Mouse (Mus musculus): ENCODE results near the gene Lmna.

DNA sequence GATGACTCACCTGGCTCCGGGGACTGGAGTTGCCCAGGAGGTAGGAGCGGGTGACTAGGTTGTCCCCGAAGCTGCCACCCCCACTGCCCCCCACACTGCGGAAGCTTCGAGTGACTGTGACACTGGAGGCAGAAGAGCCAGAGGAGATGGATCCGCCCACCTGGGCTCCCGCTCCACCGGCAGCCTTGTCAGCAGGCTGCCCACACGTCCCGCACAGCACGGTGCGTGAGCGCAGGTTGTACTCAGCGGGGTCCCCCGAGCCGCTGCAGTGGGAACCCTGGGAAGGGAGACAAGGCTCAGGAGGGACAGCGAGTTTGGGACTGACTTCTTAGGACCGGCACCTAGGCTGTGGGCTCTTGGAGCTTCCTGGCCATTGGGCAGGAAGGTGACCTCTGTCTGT, 27.4 kb downstream of the Lmna start:
- no peak for TF ChIP-seq CTCF (IDR thresholded peaks at IDR 0.05; ENCODE audit: low read depth)
- no peak for TF ChIP-seq EP300 (optimal IDR thresholded peaks at IDR 0.05)

All from stomach, postnatal 0 days (tissue).